Mouse (Mus musculus): ENCODE data around the gene Pdik1l. TPM values are rescaled to one million over a fixed set of nuclear protein-coding genes. Genes with fewer than 3 reads are reported as not detected.

The Pdik1l gene
- polyA plus RNA-seq, 1 experiment from 2014 or later: 19.3 TPM

DNA sequence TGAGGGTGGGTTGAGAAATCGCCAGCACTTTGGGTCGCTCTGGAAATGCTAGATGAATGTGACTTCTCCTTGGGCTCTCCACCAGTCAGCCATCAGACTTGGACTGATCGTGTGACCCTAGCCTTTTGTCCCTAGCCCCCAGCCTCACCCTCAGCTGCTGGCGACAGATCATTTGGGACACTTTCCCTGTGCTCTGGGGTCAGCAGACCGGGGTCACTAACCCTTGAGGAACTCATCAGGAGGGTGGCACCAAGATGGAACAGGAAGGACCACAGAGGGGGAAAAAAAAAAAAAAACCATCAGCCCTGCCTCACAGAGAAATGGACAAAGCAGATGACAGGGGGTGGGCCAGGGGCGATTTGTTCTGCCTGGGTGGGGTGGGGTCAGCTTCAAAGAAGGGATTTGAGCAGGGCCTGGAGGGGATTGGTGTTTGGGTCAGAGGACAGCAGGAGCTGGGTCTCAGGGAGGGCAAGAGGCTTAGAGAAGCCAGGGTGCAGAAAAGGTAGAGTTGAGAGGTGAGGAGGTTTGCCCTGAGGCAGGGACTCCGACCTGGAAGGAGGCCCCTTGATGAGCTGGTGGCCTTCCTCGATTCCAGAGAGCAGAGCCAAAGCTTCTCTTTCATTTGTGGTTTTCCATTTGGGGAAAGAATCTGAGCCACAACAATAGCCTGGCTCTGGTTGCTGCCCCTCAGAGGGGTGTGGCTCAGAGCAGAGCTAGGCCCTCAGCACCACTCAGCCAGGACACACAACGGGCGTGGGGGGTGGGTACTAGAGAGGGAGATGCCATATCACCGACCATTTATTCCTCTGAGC, 30.3 kb downstream of the Pdik1l start:
- ATAC-seq (replicated peaks; ENCODE audit: low FRiP score): no peak
- Histone ChIP-seq H3K36me3 (ENCODE audit: control insufficient read depth, insufficient read depth, low read length) (no peaks in the 10 kb centered on the region), H3K9ac (ENCODE audit: low read depth, low read length) (no peak overlapping the region), H3K4me2 (no peak overlapping the region; the same call in 1 of the 2 replicates), H3K27me3 (replicated peaks; ENCODE audit: control insufficient read depth, insufficient read depth, low read length) (peaks cover 32% of the 10 kb centered on the region), H3K4me3 (ENCODE audit: low read depth, low read length) (no peak overlapping the region), H3K27ac (ENCODE audit: low read depth, low read length) (no peak overlapping the region), H3K9me3 (ENCODE audit: control insufficient read depth, low read length) (no peaks in the 10 kb centered on the region), H3K4me1 (replicated peaks; ENCODE audit: control insufficient read depth, insufficient read depth, low read length) (peaks cover 24% of the 10 kb centered on the region)
- no peak for DNase-seq (ENCODE audit: low spot score)
- WGBS: 28% methylated on average over 11 of the region's 11 CpGs

- H3K36me3 ChIP-seq (ENCODE audit: control insufficient read depth, insufficient read depth, low read length): no peaks in the 10 kb centered on the region
- peaks cover 40% of the 10 kb centered on the region for H3K27me3 ChIP-seq (replicated peaks; ENCODE audit: control insufficient read depth, insufficient read depth, low read length)
- no peak; the same call in 1 of the 2 replicates for ATAC-seq (replicated peaks; ENCODE audit: low FRiP score)
- H3K27ac ChIP-seq (ENCODE audit: low read depth, low read length): no peak overlapping the region; the same call in 1 of the 2 replicates
- H3K4me3 ChIP-seq (ENCODE audit: low read depth, low read length): no peak overlapping the region
- peak overlapping the region; percentile 36; the same call in 1 of the 2 replicates for H3K9ac ChIP-seq (ENCODE audit: low read depth, low read length)
- no peaks in the 10 kb centered on the region for H3K9me3 ChIP-seq (ENCODE audit: control insufficient read depth, low read length)
- peaks cover 31% of the 10 kb centered on the region for H3K4me1 ChIP-seq (replicated peaks; ENCODE audit: control insufficient read depth, insufficient read depth, low read length)
- WGBS: 16% methylated on average over 19 of the region's 19 CpGs
- H3K4me2 ChIP-seq: peak overlapping the region; percentile 25; the same call in 1 of the 2 replicates
- DNase-seq (ENCODE audit: low spot score): no peak
Observed at GRCm38 (mm10) chr4:134256407-134257197, 31.1 kb downstream of the Pdik1l start.

GRCm38 (mm10) chr4:134255854-134256253, 31.8 kb downstream of the Pdik1l start:
- no peak overlapping the region for H3K4me3 ChIP-seq (ENCODE audit: low read depth, low read length)
- peaks cover 47% of the 10 kb centered on the region for H3K27me3 ChIP-seq (replicated peaks; ENCODE audit: control insufficient read depth, insufficient read depth, low read length)
- H3K9ac ChIP-seq (ENCODE audit: low read depth, low read length): peak overlapping the region; percentile 36; the same call in 1 of the 2 replicates
- H3K36me3 ChIP-seq (ENCODE audit: control insufficient read depth, insufficient read depth, low read length): no peaks in the 10 kb centered on the region
- no peak for DNase-seq (ENCODE audit: low spot score)
- WGBS: 34% methylated on average over 4 of the region's 4 CpGs
- no peak for ATAC-seq (replicated peaks; ENCODE audit: low FRiP score)
- no peaks in the 10 kb centered on the region for H3K9me3 ChIP-seq (ENCODE audit: control insufficient read depth, low read length)
- no peak overlapping the region for H3K27ac ChIP-seq (ENCODE audit: low read depth, low read length)
- H3K4me1 ChIP-seq (replicated peaks; ENCODE audit: control insufficient read depth, insufficient read depth, low read length): peaks cover 38% of the 10 kb centered on the region
- no peak overlapping the region for H3K4me2 ChIP-seq

DNA sequence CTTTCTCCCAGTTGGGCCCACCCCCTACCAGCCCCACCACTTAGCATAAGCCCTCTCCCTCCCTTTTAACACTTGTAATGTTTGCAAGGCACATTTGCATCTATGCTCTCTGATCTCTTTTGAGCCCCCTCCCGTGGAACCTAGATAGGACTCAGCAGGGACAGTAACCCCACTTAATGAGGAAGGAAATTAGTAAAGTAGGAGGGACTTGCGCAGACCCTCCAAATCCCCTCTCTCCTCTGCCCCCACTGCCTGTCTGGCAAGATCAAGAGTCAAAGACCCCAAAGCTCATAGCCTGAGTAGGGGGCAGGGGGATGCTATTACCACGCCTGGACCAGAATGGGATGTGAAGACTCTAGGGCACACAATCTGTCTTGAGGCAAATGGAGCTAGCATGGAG, 32.9 kb downstream of the Pdik1l start:
- Histone ChIP-seq H3K4me1 (replicated peaks; ENCODE audit: control insufficient read depth, insufficient read depth, low read length) (peaks cover 46% of the 10 kb centered on the region), H3K27me3 (replicated peaks; ENCODE audit: control insufficient read depth, insufficient read depth, low read length) (peaks cover 58% of the 10 kb centered on the region), H3K4me2 (no peak overlapping the region), H3K9me3 (ENCODE audit: control insufficient read depth, low read length) (no peaks in the 10 kb centered on the region), H3K4me3 (ENCODE audit: low read depth, low read length) (no peak overlapping the region), H3K27ac (ENCODE audit: low read depth, low read length) (no peak overlapping the region), H3K36me3 (ENCODE audit: control insufficient read depth, insufficient read depth, low read length) (no peaks in the 10 kb centered on the region), H3K9ac (ENCODE audit: low read depth, low read length) (no peak overlapping the region)
- no peak for ATAC-seq (replicated peaks; ENCODE audit: low FRiP score)
- WGBS: 34% methylated on average over 3 of the region's 3 CpGs
- no peak for DNase-seq (ENCODE audit: low spot score)

DNA sequence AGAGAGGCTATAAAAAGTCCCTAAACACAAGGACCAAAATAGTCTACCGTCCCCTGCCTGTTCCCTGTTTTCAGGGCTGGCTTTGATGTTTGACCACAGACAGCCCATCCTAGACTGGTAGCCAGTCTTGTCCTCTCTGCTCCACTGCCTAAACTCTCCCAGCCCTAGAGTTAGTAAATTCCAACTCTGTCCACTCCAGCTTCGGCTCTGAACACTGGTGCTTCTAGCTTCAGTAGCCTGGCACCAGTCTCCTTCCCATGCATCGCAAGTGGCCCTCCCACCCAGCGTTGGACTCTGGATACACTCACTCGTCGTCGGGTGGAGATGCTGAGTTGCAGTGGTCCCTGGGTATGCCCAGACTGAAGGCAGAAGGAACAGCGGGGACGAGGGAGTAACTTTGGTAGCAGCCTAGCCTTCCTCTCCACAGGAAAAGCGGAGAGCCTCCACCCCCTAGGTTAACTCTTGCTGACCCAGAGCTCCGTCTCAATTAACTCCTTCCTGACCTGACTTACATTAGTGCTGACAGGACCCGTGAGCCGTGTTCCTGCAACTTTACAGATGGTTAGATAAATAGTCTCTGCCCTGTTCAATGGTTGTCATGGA, 33.9 kb downstream of the Pdik1l start, which contains the start of gene Grrp1:
Grrp1 (minus strand) TSS at position 385 of the 603 bp plus-strand sequence.
- ATAC-seq (replicated peaks; ENCODE audit: low FRiP score) (no peak), DNase-seq (ENCODE audit: low spot score) (peak; percentile 63)
- peak within 1 kb of the TSS; percentile 89 for H3K4me2 ChIP-seq
- H3K4me1 ChIP-seq (replicated peaks; ENCODE audit: control insufficient read depth, insufficient read depth, low read length): peaks cover 51% of the 10 kb centered on the region
- no peak within 1 kb of the TSS for H3K27ac ChIP-seq (ENCODE audit: low read depth, low read length)
- H3K4me3 ChIP-seq (ENCODE audit: low read depth, low read length): peak within 1 kb of the TSS; percentile 32
- 2% methylated on average over 13 of the region's 13 CpGs for whole genome bisulfite sequencing
- H3K9me3 ChIP-seq (ENCODE audit: control insufficient read depth, low read length): no peaks in the 10 kb centered on the region
- peak within 1 kb of the TSS; percentile 23; the same call in 1 of the 2 replicates for H3K9ac ChIP-seq (ENCODE audit: low read depth, low read length)
- peaks cover 67% of the 10 kb centered on the region for H3K27me3 ChIP-seq (replicated peaks; ENCODE audit: control insufficient read depth, insufficient read depth, low read length)
- H3K36me3 ChIP-seq (ENCODE audit: control insufficient read depth, insufficient read depth, low read length): no peaks in the 10 kb centered on the region

GRCm38 (mm10) chr4:134252911-134253721, 34.6 kb downstream of the Pdik1l start:
- H3K4me1 ChIP-seq (replicated peaks; ENCODE audit: control insufficient read depth, insufficient read depth, low read length): peaks cover 51% of the 10 kb centered on the region
- H3K4me3 ChIP-seq (ENCODE audit: low read depth, low read length): peak overlapping the region; percentile 32
- ATAC-seq (replicated peaks; ENCODE audit: low FRiP score) (no peak), DNase-seq (ENCODE audit: low spot score) (no peak)
- no peak overlapping the region for H3K27ac ChIP-seq (ENCODE audit: low read depth, low read length)
- 10% methylated on average over 15 of the region's 15 CpGs for WGBS
- peaks cover 74% of the 10 kb centered on the region for H3K27me3 ChIP-seq (replicated peaks; ENCODE audit: control insufficient read depth, insufficient read depth, low read length)
- H3K9me3 ChIP-seq (ENCODE audit: control insufficient read depth, low read length): no peaks in the 10 kb centered on the region
- H3K4me2 ChIP-seq: peak overlapping the region; percentile 89
- no peaks in the 10 kb centered on the region for H3K36me3 ChIP-seq (ENCODE audit: control insufficient read depth, insufficient read depth, low read length)
- H3K9ac ChIP-seq (ENCODE audit: low read depth, low read length): no peak overlapping the region

DNA sequence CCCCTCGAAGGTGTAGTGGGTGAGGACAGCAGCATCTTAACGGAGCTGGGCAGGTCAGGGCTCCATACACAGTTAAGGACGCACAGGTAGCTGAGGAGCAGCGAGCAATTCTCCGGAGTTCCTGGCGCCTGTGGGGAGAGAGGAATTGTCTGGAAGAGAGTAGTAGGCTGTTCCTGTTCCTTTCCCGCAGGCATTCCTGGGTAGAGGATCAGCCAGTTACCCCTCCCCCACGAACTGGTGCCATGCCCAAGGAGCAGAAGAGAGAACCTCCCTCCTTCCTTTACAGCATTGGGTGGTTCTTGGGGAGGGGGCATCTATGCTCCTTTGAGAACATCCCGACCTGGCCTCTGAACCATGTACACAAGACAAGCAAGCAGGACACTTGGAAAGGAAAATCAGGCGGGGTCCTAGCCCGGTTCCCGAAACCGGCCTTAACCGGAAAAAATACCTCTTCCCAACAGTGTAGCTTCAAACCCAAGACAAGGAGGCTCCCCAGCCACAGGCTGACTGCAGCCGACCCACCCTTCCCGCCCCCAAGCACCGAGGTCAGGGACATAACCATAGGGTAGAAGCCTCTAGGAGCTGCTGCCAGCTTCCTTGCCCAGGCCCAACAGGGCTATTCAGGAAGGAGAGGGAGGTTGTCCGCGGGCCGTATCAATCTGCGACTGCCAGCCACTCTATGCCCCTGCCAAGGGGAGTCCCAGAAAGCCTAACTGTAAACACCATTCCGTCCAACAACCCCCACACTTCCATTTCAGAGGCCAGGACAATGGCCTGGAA, 35.4 kb downstream of the Pdik1l start:
- no peak for ATAC-seq (replicated peaks; ENCODE audit: low FRiP score)
- no peaks in the 10 kb centered on the region for H3K9me3 ChIP-seq (ENCODE audit: control insufficient read depth, low read length)
- 11% methylated on average over 22 of the region's 22 CpGs for WGBS
- peaks cover 82% of the 10 kb centered on the region for H3K27me3 ChIP-seq (replicated peaks; ENCODE audit: control insufficient read depth, insufficient read depth, low read length)
- H3K27ac ChIP-seq (ENCODE audit: low read depth, low read length): no peak overlapping the region
- H3K9ac ChIP-seq (ENCODE audit: low read depth, low read length): no peak overlapping the region
- peaks cover 51% of the 10 kb centered on the region for H3K4me1 ChIP-seq (replicated peaks; ENCODE audit: control insufficient read depth, insufficient read depth, low read length)
- peak overlapping the region; percentile 53 for H3K4me3 ChIP-seq (ENCODE audit: low read depth, low read length)
- H3K36me3 ChIP-seq (ENCODE audit: control insufficient read depth, insufficient read depth, low read length): no peaks in the 10 kb centered on the region
- H3K4me2 ChIP-seq: peak overlapping the region; percentile 89
- DNase-seq (ENCODE audit: low spot score): no peak

All from liver, embryonic 11.5 days (tissue).